ENCODE assay signal across 8 mouse cellular contexts in genomic region chr4:139193176-139194093, GRCm38 (mm10). TPM values are rescaled to one million over a fixed set of nuclear protein-coding genes. Genes with fewer than 3 reads are reported as not detected.
A peak's percentile ranks its signal among the peaks of the same experiment; 100 is the strongest.
DNase-seq lines count a peak whose midpoint lies in the region; ATAC-seq and TF ChIP-seq lines count a peak whose summit lies in the region.

No protein-coding gene starts in this region.

- ATAC-seq in kidney, embryonic 15.5 days (replicated peaks; ENCODE audit: low FRiP score) = peak; percentile 45
- peak; percentile 1; the same call in 1 of the 2 replicates for ATAC-seq in heart, embryonic 16.5 days (replicated peaks; ENCODE audit: extremely low read depth, insufficient read depth, low FRiP score)
- ATAC-seq in lung, embryonic 14.5 days (ENCODE audit: insufficient read depth) = peak; percentile 25; the same call in 1 of the 2 replicates

- H3K27ac ChIP-seq in kidney, embryonic 15.5 days = peak overlapping the region; percentile 95
- H3K27ac ChIP-seq in heart, embryonic 16.5 days (ENCODE audit: low read length) = peak overlapping the region; percentile 91
- peak overlapping the region; percentile 79 for H3K27ac ChIP-seq in lung, embryonic 14.5 days (ENCODE audit: low read depth)
- peak overlapping the region; percentile 88 for H3K27ac ChIP-seq in small intestine, adult 2 months (ENCODE audit: insufficient read depth, low read depth, low read length)

- H3K9me3 ChIP-seq in kidney, embryonic 15.5 days (replicated peaks) = no peaks in the 10 kb centered on the region
- H3K9me3 ChIP-seq in heart, embryonic 16.5 days (replicated peaks; ENCODE audit: control insufficient read depth, low read length) = no peaks in the 10 kb centered on the region
- H3K9me3 ChIP-seq in lung, embryonic 14.5 days (ENCODE audit: low read depth, low read length) = no peaks in the 10 kb centered on the region

- DNase-seq in kidney, adult 8-10 months = no peak
- DNase-seq in adipocyte (ENCODE audit: low spot score) = peak; percentile 19
- peak; percentile 32 for DNase-seq in lung, embryonic 14.5 days
- no peak for DNase-seq in frontal cortex, adult 2 months (ENCODE audit: extremely low spot score in 1 of 2, low spot score in 1 of 2)
- no peak for DNase-seq in urinary bladder, postnatal 25 days (ENCODE audit: low spot score)

- H3K36me3 ChIP-seq in kidney, embryonic 15.5 days = no peaks in the 10 kb centered on the region
- H3K36me3 ChIP-seq in heart, embryonic 16.5 days (ENCODE audit: control insufficient read depth, insufficient read depth) = no peaks in the 10 kb centered on the region
- 0 out of 2 replicates have a peak, but pooled peaks cover 7% of the 10 kb centered on the region for H3K36me3 ChIP-seq in lung, embryonic 14.5 days (ENCODE audit: insufficient read depth)
- 0 out of 2 replicates have a peak, but pooled peaks cover 2% of the 10 kb centered on the region for H3K36me3 ChIP-seq in small intestine, adult 2 months (ENCODE audit: control insufficient read depth, insufficient read depth, low read length)

- TF ChIP-seq CTCF in lung, embryonic 14.5 days (IDR thresholded peaks at IDR 0.05; ENCODE audit: low read depth) = no peak
- no peak for TF ChIP-seq CTCF in small intestine, adult 2 months (IDR thresholded peaks at IDR 0.05; ENCODE audit: extremely low read depth, insufficient read length, insufficient replicate concordance, low read depth, low read length)

- H3K4me1 ChIP-seq in kidney, embryonic 15.5 days = peaks cover 62% of the 10 kb centered on the region
- peaks cover 55% of the 10 kb centered on the region for H3K4me1 ChIP-seq in heart, embryonic 16.5 days (ENCODE audit: control insufficient read depth, insufficient read depth, low read length)
- peaks cover 26% of the 10 kb centered on the region for H3K4me1 ChIP-seq in lung, embryonic 14.5 days (ENCODE audit: insufficient read depth)
- H3K4me1 ChIP-seq in small intestine, adult 2 months (ENCODE audit: control insufficient read depth, insufficient read depth, insufficient read length, low read length) = peaks cover 46% of the 10 kb centered on the region

- H3K4me2 ChIP-seq in kidney, embryonic 15.5 days = peak overlapping the region; percentile 85
- H3K4me2 ChIP-seq in heart, embryonic 16.5 days (ENCODE audit: low read depth, low read length) = peak overlapping the region; percentile 88
- peak overlapping the region; percentile 98 for H3K4me2 ChIP-seq in lung, embryonic 14.5 days

- peak overlapping the region; percentile 93 for H3K9ac ChIP-seq in kidney, embryonic 15.5 days
- H3K9ac ChIP-seq in heart, embryonic 16.5 days (ENCODE audit: low read length) = peak overlapping the region; percentile 97
- H3K9ac ChIP-seq in lung, embryonic 14.5 days = peak overlapping the region; percentile 85

- peak overlapping the region; percentile 95 for H3K4me3 ChIP-seq in kidney, embryonic 15.5 days (replicated peaks)
- H3K4me3 ChIP-seq in heart, embryonic 16.5 days (ENCODE audit: low read length) = peak overlapping the region; percentile 93
- peak overlapping the region; percentile 88 for H3K4me3 ChIP-seq in lung, embryonic 14.5 days (ENCODE audit: low read depth, low read length)
- H3K4me3 ChIP-seq in small intestine, adult 2 months (ENCODE audit: low read depth, low read length) = peak overlapping the region; percentile 97

- no peaks in the 10 kb centered on the region for H3K27me3 ChIP-seq in kidney, embryonic 15.5 days
- H3K27me3 ChIP-seq in heart, embryonic 16.5 days (ENCODE audit: control insufficient read depth, insufficient read depth, low read length) = no peaks in the 10 kb centered on the region
- no peaks in the 10 kb centered on the region for H3K27me3 ChIP-seq in lung, embryonic 14.5 days (ENCODE audit: insufficient read depth, low read length)
- H3K27me3 ChIP-seq in small intestine, adult 2 months (ENCODE audit: control insufficient read depth, insufficient read depth, low read length) = no peaks in the 10 kb centered on the region

- no peak for TF ChIP-seq POLR2A in small intestine, adult 2 months (IDR thresholded peaks at IDR 0.05; ENCODE audit: low read depth, low read length)

- WGBS in kidney, embryonic 15.5 days = 2% methylated on average over 35 of the region's 35 CpGs
- WGBS in heart, embryonic 16.5 days = 2% methylated on average over 35 of the region's 35 CpGs
- WGBS in lung, embryonic 14.5 days = 4% methylated on average over 34 of the region's 35 CpGs
- 1% methylated on average over 35 of the region's 35 CpGs for WGBS in small intestine, adult 2 months

RNA-seq across cellular contexts. Expression of gene Capzb, which starts 0.7 kb away (rescaled TPM):
- 392 and 395 TPM in 2 replicates for polyA plus RNA-seq in kidney, embryonic 15.5 days (2015; fragmentation: Nextera tagmentation; extraction: Ambion mirVana)
- polyA plus RNA-seq in heart, embryonic 16.5 days (2015; fragmentation: Nextera tagmentation; extraction: Ambion mirVana) = 382 and 385 TPM in 2 replicates
- 332 and 336 TPM in 2 replicates for polyA plus RNA-seq in lung, embryonic 14.5 days (2014; fragmentation: Nextera tagmentation; extraction: Ambion mirVana)
- 159 and 390 TPM in 2 replicates for polyA plus RNA-seq in small intestine, adult 2 months (2012; rRNA removed)
- polyA plus RNA-seq in frontal cortex, adult 2 months (2012; rRNA removed) = 222 and 227 TPM in 2 replicates

Comparison
In these comparisons a context has a peak if more than half of its experiments do, and no peak if none do; other contexts are left out.
1. DNase-seq: peak in adipocyte (single experiment) and lung, embryonic 14.5 days (single experiment); none in kidney, adult 8-10 months (0 of 2), frontal cortex, adult 2 months (0 of 2) and urinary bladder, postnatal 25 days (single experiment).
2. Peak in every context shown above with its lines, with median percentiles within 50 percentile points of each other: ATAC-seq, H3K27ac ChIP-seq, H3K4me2 ChIP-seq, H3K4me3 ChIP-seq and H3K9ac ChIP-seq.